Mouse (Mus musculus) urinary bladder, postnatal 4 days (tissue): ENCODE data around the gene Sgk1.

Experiments used
- DNase-seq, 2 experiments: peaks; one replicate each; pipeline ENCODE4 v3.0.0; 2021 to 2022; ENCODE audit warnings: low spot score in 2 of 2

The Sgk1 gene

GRCm38 (mm10) chr10:21918016-21918749, 36.2 kb downstream of the Sgk1 start:
- no peak for DNase-seq

DNA sequence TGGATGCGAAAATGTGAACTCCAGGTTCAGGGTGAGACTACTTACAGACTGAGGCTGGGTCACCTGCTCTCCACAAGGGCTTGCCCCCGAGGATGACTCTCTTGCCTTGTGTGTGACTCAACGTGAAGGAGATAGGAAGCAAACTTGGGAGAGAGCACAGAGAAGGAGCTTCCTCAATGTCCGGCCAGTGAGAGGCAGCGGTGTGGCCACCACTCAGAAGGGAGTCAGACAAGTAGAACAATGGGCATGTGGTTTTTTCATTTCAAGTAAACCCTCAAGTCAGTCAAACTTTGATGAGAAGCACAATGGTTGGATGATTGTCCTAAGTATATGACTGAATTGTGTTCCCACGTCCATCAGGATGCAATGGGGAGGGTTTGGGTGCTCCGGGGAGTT, 36.8 kb downstream of the Sgk1 start:
- DNase-seq: no peak

GRCm38 (mm10) chr10:21920611-21921010, 38.6 kb downstream of the Sgk1 start:
- DNase-seq: no peak

DNA sequence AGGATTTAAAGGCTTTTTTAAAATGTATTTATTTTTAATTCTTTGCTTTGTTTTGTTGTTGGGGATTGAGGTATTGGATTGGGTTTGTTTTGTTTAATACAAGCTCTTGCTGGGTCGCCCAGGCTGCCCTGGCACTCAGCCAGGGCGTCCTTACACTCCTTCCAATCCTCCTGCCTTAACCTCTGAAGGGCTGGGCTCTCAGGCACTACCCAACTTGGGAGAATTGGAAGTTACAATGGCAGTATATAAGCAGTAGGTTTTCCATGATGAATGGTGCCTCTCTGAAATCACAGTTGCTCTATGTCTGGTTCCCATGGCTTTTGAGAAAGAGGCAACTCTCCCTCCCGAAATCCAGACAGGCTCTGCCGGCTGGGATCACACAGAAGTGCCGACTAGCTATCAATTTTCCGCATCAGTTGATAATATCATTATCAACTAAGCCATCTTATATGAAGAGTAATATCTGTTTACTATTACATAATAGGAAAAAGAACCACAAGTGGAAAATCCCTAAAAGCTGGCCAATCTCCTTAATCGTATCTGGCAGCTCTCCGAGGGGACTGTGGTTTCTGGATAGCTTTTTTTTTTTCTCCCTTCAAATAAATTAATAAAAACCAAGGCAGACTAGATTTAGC, 40.8 kb downstream of the Sgk1 start:
- DNase-seq: no peak

DNA sequence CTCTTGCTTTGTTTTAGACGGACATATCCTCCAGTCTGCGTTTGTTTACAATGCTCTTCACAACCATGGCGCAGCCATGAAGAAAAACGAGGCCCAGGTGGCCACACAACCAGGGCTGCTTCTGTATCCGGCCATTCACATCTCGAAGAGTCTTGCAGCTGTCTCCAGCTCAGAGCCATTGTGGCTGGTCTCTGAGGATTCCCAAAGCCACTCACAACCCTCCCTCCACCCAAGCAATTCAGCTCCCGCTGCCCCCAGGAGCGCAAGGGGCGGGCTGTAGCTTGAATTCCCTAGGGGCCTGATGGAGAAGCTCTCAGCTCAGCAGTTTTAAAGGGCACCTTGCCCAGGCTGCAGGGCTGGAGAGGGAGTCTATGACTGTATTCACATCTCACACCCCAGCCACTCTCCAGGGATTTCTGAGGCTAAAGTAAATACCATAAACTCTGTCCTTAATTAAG, 41.5 kb downstream of the Sgk1 start:
- peak; percentile 48 to 62 for DNase-seq

DNA sequence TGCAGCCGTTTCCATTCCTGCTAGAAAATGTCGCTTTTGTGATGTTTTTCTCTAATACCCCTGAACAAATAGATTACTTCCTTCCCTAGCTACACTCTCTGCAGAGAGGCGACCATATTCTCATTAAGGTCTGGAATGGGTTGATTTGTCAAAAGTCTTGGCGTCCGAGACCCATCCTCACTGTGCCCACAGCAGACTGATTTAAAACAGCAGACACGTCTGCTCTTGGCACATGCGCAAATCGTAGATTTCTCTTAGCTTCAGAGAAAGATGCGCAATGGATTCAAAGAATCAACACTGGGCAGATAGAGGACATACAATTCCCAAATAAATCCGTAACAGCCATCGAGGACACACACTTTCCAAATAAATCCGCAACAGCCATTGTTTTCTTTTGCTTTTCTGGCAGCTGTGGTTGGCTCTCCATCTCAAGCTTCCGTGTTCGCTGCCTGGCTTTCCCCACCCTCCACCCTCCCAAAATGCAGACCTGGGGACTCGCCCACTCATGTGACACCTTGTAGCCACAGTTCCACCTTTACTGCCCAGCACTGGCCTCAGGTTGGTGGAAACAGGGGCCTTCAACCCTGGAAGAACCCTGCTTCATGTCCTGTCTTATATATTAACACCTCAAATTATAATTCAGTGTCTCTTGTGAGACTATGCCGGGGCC, 42.2 kb downstream of the Sgk1 start:
- DNase-seq: no peak

GRCm38 (mm10) chr10:21926941-21927340, 45.0 kb downstream of the Sgk1 start:
- no peak for DNase-seq

DNA sequence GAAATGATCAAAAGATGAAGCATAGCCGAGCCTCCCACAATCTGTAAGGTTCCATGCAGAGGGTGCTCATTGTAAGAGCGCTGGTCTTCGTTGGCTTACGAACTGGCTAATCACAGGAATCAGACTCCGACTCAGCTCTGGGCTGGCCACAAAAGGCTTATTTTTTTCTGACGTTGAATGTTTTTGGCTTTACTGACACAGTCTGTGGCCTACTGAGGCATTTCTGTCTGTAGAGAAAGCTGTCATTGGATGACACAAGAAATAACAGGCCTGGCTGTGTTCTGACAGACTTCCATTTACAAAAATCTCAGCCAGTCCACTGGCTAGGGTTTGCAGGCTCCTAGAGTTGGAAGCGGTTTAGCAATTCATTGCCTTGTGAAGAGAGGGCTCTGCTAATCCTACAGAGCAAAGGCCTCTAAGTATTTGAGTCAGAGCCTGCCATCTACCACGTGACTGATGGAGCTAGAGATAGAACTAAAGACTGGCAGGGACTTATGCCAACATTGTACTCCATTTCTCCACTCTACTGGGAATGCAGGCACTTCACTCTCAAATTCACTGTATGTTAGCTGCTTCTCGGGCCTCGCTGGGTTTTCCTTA, 48.9 kb downstream of the Sgk1 start:
- no peak for DNase-seq

DNA sequence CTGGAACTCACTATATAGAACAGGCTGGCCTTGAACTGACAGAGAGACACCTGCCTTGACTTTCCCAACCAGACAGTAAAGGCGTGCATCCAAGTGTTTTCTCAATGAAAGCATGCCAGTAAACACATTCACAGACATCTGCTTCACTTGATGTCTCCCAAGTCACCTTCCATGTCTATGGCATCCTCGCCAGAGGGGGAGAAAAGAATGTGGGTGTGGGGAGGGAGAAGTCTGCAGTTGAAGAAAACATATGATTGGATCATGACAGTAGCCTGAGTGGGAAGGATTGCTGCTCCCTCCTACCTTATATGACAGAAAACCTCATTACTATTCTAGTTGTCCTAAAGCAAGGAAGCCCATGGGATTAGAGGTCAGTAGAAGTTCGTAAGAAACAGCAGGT, 50.8 kb downstream of the Sgk1 start:
- no peak for DNase-seq

GRCm38 (mm10) chr10:21934826-21935225, 52.8 kb downstream of the Sgk1 start:
- DNase-seq: no peak

- DNase-seq: no peak
Measured at GRCm38 (mm10) chr10:21936513-21937221, 54.7 kb downstream of the Sgk1 start.

DNA sequence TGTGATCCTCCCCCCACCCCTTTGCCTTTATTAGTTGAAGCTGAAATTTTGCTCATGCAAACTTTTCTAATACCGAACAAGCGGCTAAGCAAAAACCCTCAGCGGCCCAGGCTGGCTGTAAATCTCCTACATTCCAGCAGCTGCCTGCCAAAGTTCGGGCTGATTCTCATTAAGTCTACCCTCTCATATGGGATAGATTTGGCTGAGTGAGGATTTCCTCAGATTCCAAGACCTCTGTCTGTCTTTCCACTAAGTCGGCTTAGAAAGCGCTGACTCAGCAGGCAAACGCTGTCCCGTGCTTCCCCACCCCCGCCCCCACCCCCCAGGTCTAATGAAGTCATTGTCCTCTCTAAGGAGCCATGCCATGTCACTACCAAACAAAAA, 55.2 kb downstream of the Sgk1 start:
- DNase-seq: peak in 1 of 2 experiments; percentile 32

DNA sequence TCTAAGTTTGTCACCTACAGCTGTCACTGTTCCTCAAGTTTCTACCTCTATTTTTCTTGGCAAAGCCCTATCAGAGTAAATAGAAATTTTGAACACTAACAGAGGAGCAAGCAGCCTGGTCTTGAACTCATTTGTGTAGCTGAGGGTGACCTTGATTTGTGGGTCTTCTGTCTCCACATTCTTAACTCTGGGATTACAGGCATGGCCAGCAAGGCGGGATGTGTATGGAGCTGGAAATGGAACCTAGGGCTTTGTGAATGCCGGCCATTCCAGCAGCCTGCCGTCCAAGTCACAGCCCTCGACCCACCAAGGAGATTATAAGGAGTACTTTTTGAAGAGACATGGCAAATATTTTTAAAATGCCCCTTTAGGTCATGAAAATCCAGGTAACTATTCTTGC, 56.2 kb downstream of the Sgk1 start:
- no peak for DNase-seq

GRCm38 (mm10) chr10:21941235-21941634, 59.3 kb downstream of the Sgk1 start:
- no peak for DNase-seq

DNA sequence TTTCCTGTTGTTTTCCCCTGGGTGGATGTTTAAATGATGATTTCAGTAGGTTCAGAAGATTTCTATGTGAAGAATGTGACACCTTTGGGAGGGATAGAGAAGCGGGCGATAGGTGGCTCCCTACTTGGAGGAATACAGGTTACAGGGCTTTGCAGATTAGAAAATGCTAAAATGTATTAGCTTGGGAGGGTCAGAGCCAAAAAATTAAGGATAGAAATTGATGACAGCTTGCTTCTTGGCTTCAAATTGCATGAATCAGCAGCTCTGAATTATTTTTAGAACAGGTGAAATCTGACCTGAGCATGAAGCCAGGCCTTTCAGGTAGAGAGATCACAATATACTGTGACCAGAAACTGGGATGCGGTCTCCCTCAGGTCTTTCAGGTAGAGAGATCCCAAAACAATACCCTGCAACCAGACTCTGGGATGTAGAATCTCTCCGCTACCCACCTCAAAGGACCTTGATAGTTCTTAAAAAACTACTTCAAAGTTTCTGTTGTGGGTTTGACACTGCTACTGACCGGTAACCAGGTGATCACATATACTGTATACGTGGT, 61.2 kb downstream of the Sgk1 start:
- no peak for DNase-seq

GRCm38 (mm10) chr10:21945195-21945594, 63.2 kb downstream of the Sgk1 start:
- DNase-seq: no peak

- no peak for DNase-seq
Measured at GRCm38 (mm10) chr10:21946751-21947351, 64.9 kb downstream of the Sgk1 start.

GRCm38 (mm10) chr10:21952520-21952919, 70.5 kb downstream of the Sgk1 start:
- no peak for DNase-seq

DNA sequence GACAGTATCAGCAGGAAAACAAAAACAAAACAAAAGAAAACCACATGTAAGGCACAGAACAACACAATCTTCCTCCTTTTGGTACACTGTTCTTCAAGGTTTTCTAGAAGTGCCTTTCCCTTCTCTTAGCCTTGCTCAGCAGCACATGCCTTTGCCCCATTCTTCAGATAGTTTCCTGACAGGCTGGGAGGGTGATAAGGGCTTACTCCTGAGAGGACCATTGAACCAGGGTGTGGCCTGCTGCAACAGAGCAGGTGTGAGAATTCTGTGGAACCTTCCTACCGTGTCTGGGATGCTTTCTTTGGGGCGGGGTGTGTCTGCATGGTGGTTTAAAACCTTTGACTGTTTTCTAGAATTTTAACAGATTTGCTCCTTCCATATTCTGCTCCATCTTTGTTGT, 79.1 kb downstream of the Sgk1 start:
- DNase-seq: no peak

DNA sequence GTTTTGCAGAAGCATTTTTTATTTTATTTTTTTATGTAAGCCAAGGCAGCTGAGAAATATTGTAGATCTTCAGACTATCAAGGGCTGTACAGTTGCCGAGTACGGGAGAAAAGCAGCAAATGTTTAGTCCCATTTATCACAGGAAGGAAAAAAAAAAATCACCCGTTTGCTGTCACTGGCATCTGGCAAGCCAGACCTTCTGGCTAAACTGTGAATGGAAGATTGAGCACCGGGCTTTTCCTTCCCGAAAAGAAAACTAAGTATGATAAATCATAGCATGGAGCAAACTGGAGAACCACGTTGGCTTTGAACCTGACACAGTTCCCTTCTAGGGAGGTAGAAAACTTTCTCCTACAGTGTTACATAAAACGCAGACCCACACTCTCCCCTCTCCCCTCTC, 81.0 kb downstream of the Sgk1 start:
- no peak for DNase-seq

GRCm38 (mm10) chr10:21973676-21974075, 91.7 kb downstream of the Sgk1 start:
- no peak for DNase-seq
